Comparison of ENCODE assay signal across 8 mouse cellular contexts in genomic region chr14:118474226-118475099, GRCm38 (mm10).
DNase-seq lines count a peak whose midpoint lies in the region; ATAC-seq and TF ChIP-seq lines count a peak whose summit lies in the region.

No protein-coding gene starts in this region.

- DNase-seq in kidney, postnatal 25 days: no peak
- DNase-seq in brain, embryonic 14.5 days (ENCODE audit: low read depth): peak; percentile 82
- peak; percentile 72 for DNase-seq in gonadal fat pad, adult 2 months (ENCODE audit: low read depth)
- DNase-seq in adrenal gland, postnatal 36 days: no peak
- DNase-seq in adrenal gland, adult 18-20 months (ENCODE audit: low spot score in 2 of 2): no peak
- no peak for DNase-seq in kidney, adult 8-10 months

- no peak for TF ChIP-seq POLR2A in brain, embryonic 14.5 days (IDR thresholded peaks at IDR 0.05; ENCODE audit: borderline replicate concordance, extremely low read depth, insufficient read depth, insufficient read length, poor library complexity, severe bottlenecking)

- 13% methylated on average over 26 of the region's 26 CpGs for WGBS in kidney, embryonic 15.5 days
- WGBS in liver, embryonic 12.5 days (ENCODE audit: insufficient replicate concordance): 20% methylated on average over 26 of the region's 26 CpGs

- H3K9me3 ChIP-seq in kidney, embryonic 15.5 days (replicated peaks): no peaks in the 10 kb centered on the region
- no peaks in the 10 kb centered on the region for H3K9me3 ChIP-seq in liver, embryonic 12.5 days (replicated peaks)

- H3K4me3 ChIP-seq in kidney, embryonic 15.5 days (replicated peaks): peak overlapping the region; percentile 51
- peak overlapping the region; percentile 40 for H3K4me3 ChIP-seq in liver, embryonic 12.5 days

- H3K4me2 ChIP-seq in kidney, embryonic 15.5 days: peak overlapping the region; percentile 92
- peak overlapping the region; percentile 69 for H3K4me2 ChIP-seq in liver, embryonic 12.5 days

- peaks cover 20% of the 10 kb centered on the region for H3K4me1 ChIP-seq in kidney, embryonic 15.5 days
- H3K4me1 ChIP-seq in liver, embryonic 12.5 days: peaks cover 7% of the 10 kb centered on the region

- 0 out of 2 replicates have a peak, but pooled peaks have one; percentile 20 for ATAC-seq in kidney, embryonic 15.5 days (replicated peaks; ENCODE audit: low FRiP score)
- ATAC-seq in liver, embryonic 12.5 days: no peak

- H3K36me3 ChIP-seq in kidney, embryonic 15.5 days: no peaks in the 10 kb centered on the region
- no peaks in the 10 kb centered on the region for H3K36me3 ChIP-seq in liver, embryonic 12.5 days

- no peak; the same call in 1 of the 2 replicates for TF ChIP-seq CTCF in brain, embryonic 14.5 days (IDR thresholded peaks at IDR 0.05; ENCODE audit: borderline replicate concordance, extremely low read depth, insufficient read depth, insufficient read length)

- H3K27me3 ChIP-seq in kidney, embryonic 15.5 days: peaks cover 52% of the 10 kb centered on the region
- H3K27me3 ChIP-seq in liver, embryonic 12.5 days (replicated peaks): peaks cover 43% of the 10 kb centered on the region

- 0 out of 2 replicates have a peak overlapping the region, but pooled peaks have one; percentile 27 for H3K9ac ChIP-seq in kidney, embryonic 15.5 days
- H3K9ac ChIP-seq in liver, embryonic 12.5 days: no peak overlapping the region

- no peak overlapping the region for H3K27ac ChIP-seq in kidney, embryonic 15.5 days
- H3K27ac ChIP-seq in liver, embryonic 12.5 days: no peak overlapping the region

Comparison
In these comparisons a context has a peak if more than half of its experiments do, and no peak if none do; other contexts are left out.
1. DNase-seq: peak in brain, embryonic 14.5 days (single experiment) and gonadal fat pad, adult 2 months (single experiment); none in kidney, postnatal 25 days (0 of 2), adrenal gland, postnatal 36 days (0 of 2), adrenal gland, adult 18-20 months (0 of 2) and kidney, adult 8-10 months (0 of 2).